Mouse (Mus musculus): Measurements from ENCODE around the gene Mtor. TPM values are rescaled to one million over a fixed set of nuclear protein-coding genes. Genes with fewer than 3 reads are reported as not detected.

The Mtor gene
- total RNA-seq, 2 experiments from 2014 or later, result 87.2 to 89.3 TPM

Other genes starting within 250 kb of the Mtor start
- 10 to 100 TPM; 23.0 to 24.8 TPM for gene Disp3, start 160.6 kb upstream of the Mtor start, total RNA-seq (2021)
- 1 to 10 TPM; 8.8 to 9.5 TPM for gene Ubiad1, start 3.8 kb upstream of the Mtor start, total RNA-seq (2021)
- under 1 TPM; 0.31 to 0.44 TPM for gene Angptl7, start 51.8 kb downstream of the Mtor start, total RNA-seq (2021)
- gene Exosc10, start 109.8 kb downstream of the Mtor start, total RNA-seq (2021), result 10 to 100 TPM; 46.2 to 48.0 TPM
- 10 to 100 TPM; 85.8 to 92.2 TPM for gene Srm, start 142.9 kb downstream of the Mtor start, total RNA-seq (2021)
- 1 to 10 TPM; 1.1 to 1.4 TPM for gene Masp2, start 153.9 kb downstream of the Mtor start, total RNA-seq (2021)
- gene Tardbp, start 178.4 kb downstream of the Mtor start, total RNA-seq (2021), result 100 to 1,000 TPM; 178 to 201 TPM
- under 1 TPM in 1 of 2 experiments, not detected in 1; 0.26 TPM for gene Gm572, start 194.7 kb downstream of the Mtor start, total RNA-seq (2021)

Data from left cerebral cortex, postnatal 14 days (tissue).